Mouse (Mus musculus): ENCODE results near the gene Slc39a2. TPM values are rescaled to one million over a fixed set of nuclear protein-coding genes. Genes with fewer than 3 reads are reported as not detected.
"Not testable (repeated sequence)": the region's sequence is repeated elsewhere in the genome, so short reads cannot be mapped to it uniquely, and the experiment has no call there.

Slc39a2 gene
- total RNA-seq, 2 experiments from 2014 or later: 0.10 to 0.17 TPM

DNA sequence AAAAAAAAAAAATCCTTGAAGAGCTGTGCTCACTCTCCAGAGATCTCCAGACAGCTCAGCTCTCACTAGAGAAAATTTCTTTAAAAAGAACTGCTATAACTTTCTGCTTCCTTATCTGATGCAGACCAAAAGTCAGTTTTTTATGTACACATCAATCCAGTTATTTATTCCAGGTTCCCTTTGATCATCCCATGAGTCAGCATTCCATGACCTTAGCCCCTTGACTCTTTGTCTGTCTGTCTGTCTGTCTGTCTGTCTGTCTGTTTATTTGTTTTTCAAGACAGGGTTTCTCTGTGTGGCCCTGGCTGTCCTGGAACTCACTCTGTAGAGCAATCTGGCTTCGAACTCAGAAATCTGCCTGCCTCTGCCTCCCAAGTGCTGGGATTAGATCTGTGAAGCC lies 6.7 kb downstream of the Slc39a2 start:
- ATAC-seq (replicated peaks; ENCODE audit: poor library complexity): no peak

DNA sequence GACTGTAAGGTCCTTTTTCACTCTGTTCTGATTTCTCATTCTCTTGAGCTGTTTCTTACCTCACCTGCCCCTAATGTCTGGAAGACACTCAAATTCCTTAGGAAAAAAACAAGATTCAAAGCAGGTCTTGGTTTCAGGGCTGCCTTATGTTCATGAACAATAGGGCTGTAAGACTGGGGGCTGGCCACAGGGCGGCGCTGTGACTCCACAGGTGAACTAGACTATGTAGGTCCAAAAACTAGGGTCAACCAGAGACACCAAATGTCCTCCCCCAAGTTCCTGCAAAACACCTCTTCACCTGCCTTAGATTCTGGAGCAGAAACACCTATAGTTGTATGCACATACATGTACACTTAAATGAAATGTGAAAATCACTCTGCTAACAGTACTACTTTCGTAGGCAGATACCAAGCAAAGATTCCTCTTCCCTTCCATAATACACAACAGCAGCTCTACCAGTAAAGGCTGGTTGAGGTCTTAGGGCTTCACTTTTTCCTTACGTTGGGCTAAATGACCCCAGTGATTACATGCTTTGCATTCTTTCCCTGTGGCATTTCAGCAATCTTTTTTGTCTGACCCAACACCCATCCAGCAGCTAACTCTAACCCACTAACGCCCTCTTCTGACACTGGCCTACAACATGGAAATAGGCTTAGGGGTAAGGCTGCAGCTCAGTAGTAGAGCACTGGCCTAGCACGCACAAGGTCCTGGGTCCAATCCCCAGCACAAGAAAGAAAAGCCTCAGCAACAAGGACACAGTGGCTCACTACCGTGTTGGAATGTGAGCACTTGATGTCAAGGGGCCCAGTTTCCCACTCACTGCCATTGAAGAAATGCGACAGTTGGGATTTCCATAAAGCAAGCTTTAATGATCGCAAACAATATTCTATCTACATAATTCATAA lies 10.4 kb downstream of the Slc39a2 start:
- peak; percentile 85 for ATAC-seq (replicated peaks; ENCODE audit: poor library complexity)

- no peak for ATAC-seq (replicated peaks; ENCODE audit: poor library complexity)
These were observed 11.1 kb downstream of the Slc39a2 start for GRCm38 (mm10) chr14:51903782-51904181.

GRCm38 (mm10) chr14:51904706-51905105 lies 12.0 kb downstream of the Slc39a2 start:
- ATAC-seq (replicated peaks; ENCODE audit: poor library complexity): no peak

GRCm38 (mm10) chr14:51906102-51906501 lies 13.4 kb downstream of the Slc39a2 start:
- ATAC-seq (replicated peaks; ENCODE audit: poor library complexity): peak; percentile 59

DNA sequence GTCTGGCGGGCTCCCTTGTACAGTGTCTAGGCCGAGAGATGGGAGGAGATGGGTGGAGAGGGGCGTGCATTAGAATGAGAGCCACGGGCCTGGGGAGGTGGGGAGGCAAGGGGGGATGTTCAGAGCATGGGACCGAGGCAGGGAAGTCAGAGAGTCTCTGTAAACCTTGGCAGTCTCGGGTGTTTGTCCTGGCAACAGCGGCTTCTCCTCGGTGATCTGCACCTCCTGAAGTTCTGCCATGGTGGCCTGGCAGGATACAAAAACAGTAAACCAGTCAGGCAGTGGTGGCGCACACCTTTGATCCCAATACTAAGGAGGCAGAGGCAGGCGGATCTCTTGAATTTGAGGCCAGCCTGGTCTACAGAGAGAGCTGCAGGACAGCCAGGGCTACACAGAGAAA lies 18.6 kb downstream of the Slc39a2 start:
- ATAC-seq (replicated peaks; ENCODE audit: poor library complexity): no peak

DNA sequence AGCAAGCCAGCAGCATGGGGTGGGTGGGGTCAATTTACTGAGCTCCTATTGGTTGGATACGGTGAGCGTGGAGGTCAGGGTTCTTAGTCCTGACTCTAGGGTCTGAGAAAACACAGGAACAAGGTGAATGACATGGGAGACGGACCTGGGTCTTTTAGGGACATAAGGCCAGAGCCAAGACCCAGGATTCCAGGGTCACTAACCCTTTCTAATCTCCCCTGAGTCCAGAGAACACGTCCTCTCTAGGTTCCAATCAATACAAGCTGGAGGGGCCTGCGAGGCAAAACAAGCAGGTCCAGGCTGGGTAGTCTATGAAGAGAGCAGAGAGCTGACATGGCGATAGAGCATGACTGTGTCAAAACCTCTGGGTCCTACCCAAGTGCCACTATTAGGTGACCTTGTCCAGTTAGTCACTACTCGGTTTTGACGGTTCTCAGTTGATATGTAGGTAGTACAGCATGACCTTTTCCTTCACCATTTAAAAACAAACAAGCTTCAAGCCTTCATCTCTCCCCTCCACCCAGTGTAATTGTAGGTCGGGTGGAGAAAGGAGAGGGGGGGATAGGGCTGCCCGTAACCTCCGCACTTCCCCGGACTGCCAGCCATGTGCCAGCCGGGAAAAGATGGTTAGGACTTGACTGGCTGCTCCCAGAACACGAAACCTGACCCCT lies 19.8 kb downstream of the Slc39a2 start:
- no peak for ATAC-seq (replicated peaks; ENCODE audit: poor library complexity)

- ATAC-seq (replicated peaks; ENCODE audit: poor library complexity): peak; percentile 80
These were observed 20.6 kb downstream of the Slc39a2 start for GRCm38 (mm10) chr14:51913062-51913959.

GRCm38 (mm10) chr14:51913960-51914762 lies 21.5 kb downstream of the Slc39a2 start, which contains the start of gene Ndrg2:
Gene Ndrg2 (minus strand): TSS chr14:51914158.
- peak; percentile 38 for ATAC-seq (replicated peaks; ENCODE audit: poor library complexity)

DNA sequence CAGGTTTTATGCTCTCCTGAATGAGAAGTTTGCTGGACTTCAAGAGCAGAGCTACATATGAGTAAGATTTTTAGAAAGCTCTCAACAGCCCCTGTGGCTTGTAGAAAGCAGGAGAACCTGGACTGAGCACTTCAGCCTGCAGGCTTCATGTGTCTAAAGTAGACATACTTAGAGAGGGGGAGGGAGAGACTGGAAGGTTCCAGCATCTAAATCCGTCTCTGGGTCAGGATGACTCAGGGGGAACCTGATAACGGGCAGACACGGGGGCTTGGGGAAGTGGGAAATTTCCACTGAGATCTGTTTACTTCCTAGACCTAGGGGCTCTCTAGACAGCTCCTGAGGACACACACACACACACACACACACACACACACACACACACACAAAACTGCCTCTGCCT lies 22.3 kb downstream of the Slc39a2 start:
- 0 out of 2 replicates have a peak, but pooled peaks have one; percentile 12 for ATAC-seq (replicated peaks; ENCODE audit: poor library complexity)

- ATAC-seq (replicated peaks; ENCODE audit: poor library complexity): no peak
These were observed 23.9 kb downstream of the Slc39a2 start for GRCm38 (mm10) chr14:51916539-51916938.

DNA sequence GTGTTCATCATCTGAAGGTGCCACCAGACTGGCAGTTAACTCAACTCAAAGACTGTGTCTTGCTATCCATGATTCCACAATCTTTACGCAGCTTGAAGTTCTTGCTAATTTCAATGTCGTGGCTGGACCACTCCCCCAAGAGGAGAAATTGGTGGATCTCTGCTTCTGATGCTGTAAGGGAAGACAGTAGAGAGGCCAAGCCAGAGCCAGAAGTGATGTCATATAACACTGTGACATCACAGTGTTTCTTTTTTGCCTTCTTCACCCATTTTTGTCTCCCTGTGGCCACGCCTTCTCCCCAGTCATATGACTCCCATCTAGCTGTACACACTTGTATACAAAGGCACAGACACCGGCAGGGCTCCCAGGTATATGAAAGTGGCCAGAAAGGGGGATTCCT lies 25.4 kb downstream of the Slc39a2 start, which contains the start of gene Tppp2:
Tppp2 (plus strand) TSS at position 301 of the 400 bp plus-strand sequence.
- no peak for ATAC-seq (replicated peaks; ENCODE audit: poor library complexity)

- no peak for ATAC-seq (replicated peaks; ENCODE audit: poor library complexity)
These were observed 26.3 kb downstream of the Slc39a2 start for GRCm38 (mm10) chr14:51918966-51919365.

DNA sequence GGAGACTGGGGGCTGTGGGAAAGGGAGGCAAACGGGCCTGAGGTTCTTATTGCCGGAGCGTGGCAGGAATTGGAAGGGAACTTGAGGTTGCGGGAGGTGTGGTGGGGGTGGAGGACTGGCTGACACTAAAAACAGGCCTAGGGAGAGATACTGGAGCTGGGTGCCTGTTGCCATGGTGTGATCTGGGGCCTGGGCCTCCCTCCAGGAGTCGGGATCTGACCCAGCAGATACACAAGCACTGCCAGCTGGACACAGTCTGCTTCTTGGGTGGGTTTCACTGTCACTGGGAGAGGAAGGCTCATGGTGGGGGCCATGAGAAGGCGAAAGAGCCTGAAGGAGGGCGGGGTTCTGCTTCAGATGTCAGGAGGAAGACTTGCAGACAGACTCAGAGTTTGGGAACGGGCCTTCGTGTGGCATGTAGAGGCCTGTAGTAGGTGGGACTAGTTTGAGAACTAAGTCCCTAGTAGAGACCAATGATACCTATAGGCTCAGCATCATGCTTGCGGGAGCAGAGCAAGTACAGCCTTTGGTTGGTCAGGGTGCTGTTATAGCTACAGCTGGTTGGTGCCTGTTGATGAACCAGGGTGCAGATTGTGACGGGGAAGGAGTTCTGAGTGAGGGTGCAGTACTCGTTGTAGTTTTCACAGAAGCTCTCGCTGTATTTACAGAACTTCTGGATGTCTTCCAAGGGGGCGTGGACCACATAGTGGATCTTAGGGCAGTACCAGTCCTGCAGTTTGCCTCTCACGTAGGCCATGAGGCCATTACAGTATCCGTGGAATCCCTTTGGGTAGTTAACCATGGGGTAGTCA lies 29.3 kb downstream of the Slc39a2 start:
- ATAC-seq (replicated peaks; ENCODE audit: poor library complexity): no peak

GRCm38 (mm10) chr14:51922571-51922865 lies 29.8 kb downstream of the Slc39a2 start, which contains the start of gene Rnase13:
Gene Rnase13 (minus strand): TSS chr14:51922773.
- ATAC-seq (replicated peaks; ENCODE audit: poor library complexity): no peak

GRCm38 (mm10) chr14:51922910-51923309 lies 30.2 kb downstream of the Slc39a2 start:
- no peak for ATAC-seq (replicated peaks; ENCODE audit: poor library complexity)

DNA sequence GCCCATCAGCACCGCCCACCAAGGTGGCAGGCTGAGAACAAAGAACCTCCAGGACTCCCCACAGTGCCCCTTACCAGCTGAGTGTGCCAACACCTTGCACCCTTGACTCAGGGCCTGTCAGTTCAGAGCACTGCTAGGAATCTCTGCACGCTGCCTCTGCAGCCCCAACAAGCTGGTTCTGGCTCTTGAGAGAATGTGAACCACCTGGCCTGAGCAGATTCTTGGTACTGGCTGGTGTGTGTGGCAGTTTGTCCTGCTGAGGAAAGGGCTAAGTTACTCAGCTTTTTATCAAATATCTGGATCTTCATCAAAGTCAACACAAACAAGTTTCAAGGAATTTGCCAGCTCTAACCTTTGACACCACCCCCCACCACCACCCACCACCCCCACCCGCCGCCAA lies 30.8 kb downstream of the Slc39a2 start:
- no peak for ATAC-seq (replicated peaks; ENCODE audit: poor library complexity)

GRCm38 (mm10) chr14:51926930-51927329 lies 34.2 kb downstream of the Slc39a2 start:
- ATAC-seq (replicated peaks; ENCODE audit: poor library complexity): not testable (repeated sequence)

GRCm38 (mm10) chr14:51929309-51929943 lies 36.7 kb downstream of the Slc39a2 start:
- ATAC-seq (replicated peaks; ENCODE audit: poor library complexity): no peak
